Mouse (Mus musculus): Measurements from ENCODE around the gene Vmn1r63. TPM values are rescaled to one million over a fixed set of nuclear protein-coding genes. Genes with fewer than 3 reads are reported as not detected.

Gene Vmn1r63
- polyA plus RNA-seq (2014; fragmentation: Illumina TruSeq; extraction: RNeasy Lipid Tissue Mini Kit (QIAGEN cat#74804); ENCODE audit: low read depth, low replicate concordance) = not detected

GRCm38 (mm10) chr7:5805345-5805744 lies at the start of gene Vmn1r63:
Vmn1r63 (minus strand) TSS chr7:5805445.

Other genes starting within 250 kb of the Vmn1r63 start
- gene Vmn1r61, start 192.2 kb downstream of the Vmn1r63 start, polyA plus RNA-seq (2014; fragmentation: Illumina TruSeq; extraction: RNeasy Lipid Tissue Mini Kit (QIAGEN cat#74804); ENCODE audit: low read depth, low replicate concordance) = not detected
- not detected for gene Vmn1r62, start 131.8 kb downstream of the Vmn1r63 start, polyA plus RNA-seq (2014; fragmentation: Illumina TruSeq; extraction: RNeasy Lipid Tissue Mini Kit (QIAGEN cat#74804); ENCODE audit: low read depth, low replicate concordance)
- not detected for gene Vmn1r64, start 79.1 kb upstream of the Vmn1r63 start, polyA plus RNA-seq (2014; fragmentation: Illumina TruSeq; extraction: RNeasy Lipid Tissue Mini Kit (QIAGEN cat#74804); ENCODE audit: low read depth, low replicate concordance)
- 0.69 TPM for gene Vmn1r65, start 205.6 kb upstream of the Vmn1r63 start, polyA plus RNA-seq (2014; fragmentation: Illumina TruSeq; extraction: RNeasy Lipid Tissue Mini Kit (QIAGEN cat#74804); ENCODE audit: low read depth, low replicate concordance)
- gene Nlrp4c, start 239.7 kb upstream of the Vmn1r63 start, polyA plus RNA-seq (2014; fragmentation: Illumina TruSeq; extraction: RNeasy Lipid Tissue Mini Kit (QIAGEN cat#74804); ENCODE audit: low read depth, low replicate concordance) = 7.5 TPM